Mouse (Mus musculus) leukemia stem cell, adult 10-12 weeks (primary cell): Measurements from ENCODE around the gene Cd1d1. TPM values are rescaled to one million over a fixed set of nuclear protein-coding genes. Genes with fewer than 3 reads are reported as not detected.

Experiments used
- polyA plus RNA-seq: library from polyadenylated mRNA; stranded (reverse); fragments of >175 nt; gene quantifications from 2 replicates; pipeline ENCODE4 v1.2.3, GENCODE M21; 2012; ENCODE audit warnings: low replicate concordance

Cd1d1 gene
- 0.28 and 0.45 TPM in 2 replicates for polyA plus RNA-seq

DNA sequence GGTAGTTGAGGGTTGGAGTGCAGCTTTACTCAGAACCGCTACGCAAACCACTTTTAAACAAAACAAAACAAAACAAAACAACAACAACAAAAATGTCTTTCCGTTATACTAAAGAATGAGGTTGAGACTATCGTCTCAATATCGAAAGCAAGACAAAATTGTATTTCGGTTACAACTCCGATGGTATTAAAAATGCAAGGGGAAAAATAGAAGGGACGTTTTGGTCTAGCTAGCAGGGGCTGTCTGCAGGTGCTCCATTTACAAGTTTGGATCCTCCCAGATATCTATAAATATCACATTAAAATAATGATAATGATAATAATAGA lies at the start of gene Cd1d1:
Gene Cd1d1 (minus strand): TSS at position 27 of the 326 bp plus-strand sequence.

Other genes with a start within 250 kb of the Cd1d1 start
- gene Dclk2, start 78.6 kb downstream of the Cd1d1 start, polyA plus RNA-seq, result 15.6 and 22.8 TPM in 2 replicates
- 0.06 and 0.47 TPM in 2 replicates for gene Kirrel, start 175.3 kb upstream of the Cd1d1 start, polyA plus RNA-seq